Mouse (Mus musculus) R1 (cell line): ENCODE results near the gene Bri3.
A peak's percentile ranks its signal among the peaks of the same experiment; 100 is the strongest.

ENCODE experiments used
- DNase-seq: peaks from one replicate; pipeline ENCODE4 v3.0.0-alpha.2; 2018; ENCODE audit warnings: low read depth, low spot score

The Bri3 gene

DNA sequence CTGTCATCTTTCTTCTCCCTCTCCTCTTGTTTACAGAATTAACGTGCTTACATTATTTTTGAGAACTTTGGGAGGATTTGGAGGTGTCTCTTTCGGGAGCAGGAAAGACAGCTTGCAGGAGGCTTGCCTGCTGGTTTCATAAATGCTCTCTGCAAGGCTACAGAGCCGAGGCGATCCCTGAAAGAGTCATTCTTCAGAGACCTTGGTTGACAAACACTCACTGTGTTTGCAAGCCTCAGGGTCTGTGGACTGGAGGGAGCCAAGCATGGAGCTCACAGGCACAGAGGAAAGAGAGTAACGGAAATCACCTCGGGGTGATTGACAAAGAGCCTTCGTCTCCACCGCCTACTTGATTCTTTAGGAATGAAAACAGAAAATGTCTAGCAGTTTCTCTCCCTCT, 175.8 kb downstream of the Bri3 start:
- no peak for DNase-seq

DNA sequence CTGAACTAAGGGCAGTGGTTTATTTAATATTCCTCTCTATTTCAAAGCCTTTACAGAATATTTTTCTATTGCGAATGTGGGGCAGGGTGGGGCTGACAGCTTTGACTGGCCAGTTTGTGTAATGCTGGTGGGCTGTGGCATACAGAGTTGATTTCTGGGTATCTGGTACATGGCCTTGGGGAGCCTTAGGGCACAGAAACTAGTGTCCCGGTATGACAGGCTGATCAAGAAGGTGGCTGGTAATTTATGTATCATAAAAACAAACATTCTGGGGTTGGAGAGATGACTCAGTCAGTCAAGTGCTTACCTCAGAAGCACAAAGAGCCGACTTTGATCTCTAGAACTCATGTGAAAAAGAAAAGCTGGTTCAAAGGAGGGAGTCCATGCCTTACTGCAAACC, 182.5 kb downstream of the Bri3 start:
- no peak for DNase-seq

DNA sequence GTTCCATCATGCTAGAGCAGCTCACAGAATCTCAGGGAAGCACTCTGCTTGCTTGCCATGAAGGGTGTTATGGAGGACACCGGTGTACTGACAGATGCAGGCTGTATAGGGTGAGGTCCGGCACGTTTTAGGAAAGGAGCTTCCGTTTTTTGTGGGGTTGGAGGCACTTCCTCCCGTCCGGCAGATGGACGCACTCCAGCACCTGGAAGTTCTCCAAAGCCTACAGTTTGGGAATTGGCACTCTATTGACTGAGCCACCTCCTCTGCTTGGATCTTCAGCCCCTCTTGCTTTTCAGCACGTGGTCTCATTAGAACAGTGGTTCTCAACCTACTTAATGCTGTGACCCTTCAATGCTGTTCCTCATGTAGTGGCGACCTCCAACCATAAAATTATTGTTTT, 183.6 kb downstream of the Bri3 start:
- DNase-seq: no peak

DNA sequence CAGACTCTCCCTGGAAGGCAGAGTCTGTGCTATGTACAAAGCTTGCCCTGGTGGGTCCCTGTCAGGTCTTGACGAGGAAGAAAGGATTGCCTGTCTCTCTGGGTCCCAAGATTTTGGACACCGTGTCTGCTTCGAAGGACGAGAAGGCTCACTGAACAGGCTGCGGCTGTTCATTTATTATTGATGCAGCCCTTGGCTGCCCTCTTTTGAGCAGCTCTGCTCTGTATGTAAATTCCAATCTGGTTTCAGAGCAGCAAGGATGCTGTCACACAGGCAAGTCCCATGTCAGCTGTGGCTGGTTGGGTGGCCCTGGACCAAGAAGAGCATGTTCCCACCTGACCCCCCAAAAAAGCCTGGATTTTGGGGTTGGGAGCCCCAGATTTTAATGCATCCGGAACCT, 187.2 kb downstream of the Bri3 start:
- no peak for DNase-seq

DNA sequence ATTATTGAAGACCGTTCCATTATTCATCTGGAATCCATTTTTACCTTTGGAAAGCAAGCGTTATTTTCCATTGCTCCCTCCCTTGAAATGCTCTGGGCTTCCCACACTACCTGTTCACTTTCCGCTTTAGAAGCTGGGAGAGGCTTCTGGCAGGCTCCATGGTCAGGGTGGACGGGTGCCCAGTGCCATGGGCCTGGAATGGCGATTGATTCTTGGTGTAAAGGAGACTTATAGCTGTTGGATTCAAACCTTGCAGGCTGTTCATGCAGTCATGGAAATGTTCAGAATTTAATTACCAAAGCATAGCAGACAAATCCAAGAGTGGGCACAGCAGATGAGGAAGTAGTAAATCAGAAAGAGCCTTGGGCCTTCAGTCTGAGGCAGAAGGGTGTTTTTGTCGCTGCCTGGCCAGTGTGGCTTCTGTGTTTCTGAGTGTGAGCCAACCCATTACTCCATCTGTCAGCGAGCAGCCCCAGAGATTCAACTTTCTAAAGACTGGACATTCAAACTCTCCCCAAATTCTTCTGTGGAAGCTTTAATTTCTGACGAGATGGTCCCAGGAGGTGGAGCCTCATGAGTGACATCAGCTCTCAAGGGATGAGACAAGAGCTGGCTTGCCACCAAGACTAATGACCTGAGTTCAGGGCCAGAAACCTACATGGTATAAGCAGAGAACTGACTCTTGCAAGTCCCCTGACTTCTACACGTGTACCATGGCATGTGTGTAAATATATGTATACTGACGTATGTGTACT, 195.2 kb downstream of the Bri3 start:
- no peak for DNase-seq

DNA sequence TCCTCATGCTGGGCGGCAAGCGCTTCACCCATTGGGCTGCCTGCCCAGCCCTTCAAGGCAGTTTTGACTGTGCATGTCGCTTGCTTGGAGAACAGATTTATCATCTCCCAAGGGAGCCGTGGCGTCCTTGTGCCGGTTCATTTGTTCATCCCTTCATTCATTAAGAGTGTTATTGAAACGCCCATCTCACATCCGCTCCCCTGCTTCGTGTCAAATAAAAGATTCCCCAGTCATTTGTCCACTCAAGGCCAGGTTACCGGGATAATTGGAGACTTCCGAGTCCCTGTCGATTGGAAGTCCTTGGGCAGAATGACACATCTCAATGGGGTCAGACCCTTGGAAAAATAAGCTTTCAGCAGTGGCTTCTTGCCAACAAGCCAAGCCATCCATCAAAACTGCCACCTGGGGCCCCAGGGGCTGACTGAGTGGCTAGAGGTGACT, 197.6 kb downstream of the Bri3 start:
- peak; percentile 52 for DNase-seq

DNA sequence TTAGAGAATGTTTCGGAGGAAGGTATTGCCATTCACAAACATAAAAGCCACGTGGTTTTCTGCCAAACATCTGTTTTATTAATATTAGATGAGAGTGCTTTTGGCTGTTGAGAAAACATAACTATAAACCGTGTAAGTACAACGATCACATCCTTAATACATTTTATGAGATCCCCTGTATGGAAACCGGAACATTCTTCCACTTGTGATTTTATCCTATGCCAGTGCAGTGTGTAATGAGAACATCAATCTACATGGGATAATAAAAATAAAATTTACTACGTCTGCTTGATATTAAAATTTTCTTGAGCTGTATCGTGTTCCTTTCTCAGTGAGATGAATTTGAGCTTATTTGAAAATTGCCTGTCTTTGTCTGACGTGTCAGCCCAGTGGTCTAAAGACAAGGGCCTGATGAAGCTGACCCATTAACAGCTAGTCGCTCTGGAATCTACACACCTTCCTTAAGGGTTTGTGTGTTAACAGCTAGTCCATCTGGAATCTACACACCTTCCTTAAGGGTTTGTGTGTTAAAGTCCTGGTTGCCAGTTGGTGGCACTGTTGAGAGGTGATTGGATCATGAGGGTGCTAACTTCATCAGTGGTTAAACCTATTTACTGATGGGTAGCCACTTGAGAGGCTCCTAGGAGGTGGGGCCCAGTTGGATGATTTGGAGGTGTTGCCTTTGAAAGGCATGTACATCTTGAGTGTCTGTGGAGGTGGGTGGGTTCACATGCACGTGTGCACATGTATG, 202.4 kb downstream of the Bri3 start:
- DNase-seq: peak; percentile 58

DNA sequence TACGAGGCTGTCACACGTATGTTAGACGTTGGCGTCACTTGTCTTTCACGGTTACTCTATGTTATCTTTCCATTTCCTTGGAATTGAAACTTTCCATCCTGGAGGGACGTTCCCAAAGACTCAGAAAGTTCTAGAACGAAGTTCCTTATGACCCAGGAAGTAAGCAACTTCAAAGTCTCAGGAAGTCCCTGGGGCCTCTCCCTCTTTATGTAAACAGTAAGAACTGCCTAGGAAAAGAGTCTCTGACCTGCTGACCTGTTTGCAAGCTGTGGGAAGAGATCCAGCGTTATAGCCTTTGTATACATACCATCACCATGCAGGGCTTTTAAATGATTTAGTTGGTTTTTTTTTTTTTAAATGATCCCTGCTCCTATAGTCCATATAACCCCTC, 203.0 kb downstream of the Bri3 start:
- no peak for DNase-seq

DNA sequence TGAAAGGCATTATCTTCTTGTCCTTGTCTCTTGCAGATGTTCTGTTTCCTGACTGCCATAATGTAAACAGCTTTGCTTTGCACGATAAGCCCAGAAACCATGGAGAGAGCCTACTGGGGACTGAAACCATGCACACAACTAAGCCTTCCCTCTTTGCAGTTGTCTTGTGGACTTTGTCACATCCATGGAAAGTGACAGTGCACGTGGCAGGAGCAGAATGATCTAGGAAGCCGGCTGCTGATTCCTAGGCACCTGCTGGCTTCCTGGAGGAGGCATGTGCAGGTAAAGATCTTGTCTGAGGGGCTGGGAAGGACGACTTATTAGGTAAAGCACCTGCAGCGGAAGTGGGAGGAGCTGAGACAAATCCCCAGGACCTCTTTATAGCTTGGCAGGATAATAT, 203.7 kb downstream of the Bri3 start:
- DNase-seq: peak; percentile 67

DNA sequence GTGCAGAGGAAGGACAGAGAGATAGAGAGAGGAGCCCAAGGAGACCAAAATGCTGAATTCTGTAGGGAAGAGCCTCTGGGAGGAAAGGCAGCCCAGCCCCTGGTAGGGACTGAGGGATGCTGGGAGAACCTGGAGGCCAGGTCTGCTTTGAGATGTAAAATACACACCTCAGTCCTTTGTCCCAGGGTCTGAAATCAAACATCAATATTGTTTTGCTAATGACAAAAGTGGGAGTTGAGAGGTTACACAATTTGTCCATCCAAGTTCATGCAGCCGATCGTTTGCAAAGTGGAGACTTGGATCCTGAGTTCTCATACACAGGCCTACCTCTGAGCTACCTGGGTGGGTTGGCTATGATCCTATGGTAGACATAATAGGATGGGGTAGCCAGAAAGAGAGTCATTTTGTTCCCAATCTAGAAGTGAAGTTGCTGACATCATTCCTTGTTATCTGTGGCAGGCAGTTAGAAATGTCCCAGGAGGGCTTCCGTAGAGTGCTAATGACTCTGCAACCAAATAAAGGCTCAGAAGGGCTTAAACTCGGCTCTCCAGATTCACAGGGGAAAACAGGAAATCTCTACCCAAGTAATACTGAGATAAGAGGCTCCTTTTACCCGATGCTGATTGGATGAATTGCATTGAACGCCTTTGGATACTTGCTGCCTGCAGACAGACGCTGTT, 208.7 kb downstream of the Bri3 start:
- DNase-seq: peak; percentile 93

DNA sequence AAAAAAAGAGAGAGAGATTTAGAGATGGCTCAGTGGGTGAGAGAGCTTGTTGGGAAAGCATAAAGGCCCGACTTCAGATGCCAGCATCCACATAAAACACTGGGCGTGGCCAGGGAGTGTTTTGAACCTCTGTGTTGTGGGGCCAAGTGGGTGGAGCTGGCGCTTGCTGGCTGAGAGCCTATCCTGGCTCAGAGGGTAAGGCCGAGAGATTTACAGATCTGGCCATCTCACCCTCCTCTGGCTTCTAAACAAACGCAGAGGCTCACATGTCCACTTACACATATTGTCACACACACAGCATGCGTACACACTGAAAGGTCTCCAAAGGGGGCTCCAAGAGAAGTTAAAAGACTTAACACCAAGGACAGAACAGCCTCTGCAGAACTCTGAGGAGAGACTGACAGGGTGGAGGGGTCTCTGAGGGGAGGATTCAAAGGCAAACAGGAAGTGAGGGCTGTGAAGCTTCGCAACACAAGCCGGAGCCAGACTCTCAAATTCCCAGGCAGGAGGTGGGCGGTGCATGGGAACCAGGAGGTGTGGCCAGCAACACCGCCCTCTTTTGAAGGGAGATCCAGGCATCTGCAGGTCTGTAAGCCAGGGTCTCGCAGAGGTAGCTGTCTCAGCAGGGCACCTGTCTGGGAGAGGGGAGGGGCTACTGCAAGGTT, 213.5 kb downstream of the Bri3 start:
- DNase-seq: peak; percentile 84

DNA sequence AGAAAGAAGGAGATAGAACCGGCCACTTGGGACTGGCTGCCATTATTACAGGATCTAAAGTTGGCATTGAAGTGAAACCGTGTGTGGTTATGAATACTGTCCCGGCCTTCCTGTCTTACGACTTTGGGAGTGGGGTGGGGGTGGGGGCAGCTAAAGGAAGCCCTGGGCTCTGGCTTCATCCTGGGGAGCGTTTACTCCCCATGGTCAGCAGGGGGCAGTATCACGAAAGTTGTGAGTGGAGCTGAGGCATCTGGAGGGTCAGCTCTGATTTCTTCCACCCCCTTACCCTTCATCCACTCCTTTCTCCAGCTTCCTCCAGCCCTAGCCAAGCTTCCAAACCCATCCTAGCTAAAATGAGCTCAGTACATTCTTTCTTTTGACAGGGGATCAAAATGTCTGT, 222.8 kb downstream of the Bri3 start:
- peak; percentile 78 for DNase-seq

DNA sequence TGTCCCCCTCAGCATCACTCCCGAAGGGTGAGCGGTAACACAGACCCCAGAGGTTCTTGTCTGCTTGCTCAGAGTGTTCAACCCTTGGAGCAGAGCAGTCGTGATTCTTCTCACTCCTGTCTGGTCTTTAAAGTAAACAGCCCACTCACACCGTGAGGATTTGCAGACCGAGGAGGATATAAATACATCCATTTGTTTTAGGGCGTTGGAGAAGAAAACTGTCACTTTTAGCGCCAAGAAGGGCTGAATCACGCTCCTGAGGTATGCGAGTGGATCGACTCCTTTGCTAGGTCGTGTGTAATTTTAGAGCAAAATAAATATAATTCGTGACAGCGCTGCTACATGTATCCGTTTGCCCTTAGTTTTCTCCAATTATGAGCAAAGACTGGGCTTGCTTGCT, 228.8 kb downstream of the Bri3 start:
- DNase-seq: no peak

DNA sequence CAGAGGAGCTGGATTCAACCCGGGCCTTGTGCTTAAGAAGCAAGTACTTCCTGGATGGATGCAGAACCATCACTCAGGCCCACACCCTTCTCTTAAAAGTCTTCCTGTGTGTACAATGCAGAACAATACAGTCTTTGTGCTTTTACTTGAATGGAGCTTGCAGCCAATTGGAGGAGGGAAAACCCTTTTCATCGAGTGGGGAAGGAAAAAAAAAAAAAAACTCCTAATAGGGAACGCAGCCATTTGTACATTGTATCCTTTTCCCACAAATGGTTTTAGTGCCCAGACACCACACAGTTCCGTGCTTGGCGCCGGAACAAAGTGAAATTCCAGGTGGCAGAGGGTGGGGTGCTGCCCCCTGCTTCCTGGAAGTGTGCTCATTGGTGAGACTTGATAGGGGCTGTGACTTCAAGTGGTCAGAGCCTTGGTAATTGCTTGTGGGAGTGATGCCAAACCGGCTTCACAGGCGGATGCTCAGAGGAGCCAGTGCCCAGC, 235.5 kb downstream of the Bri3 start:
- DNase-seq: peak; percentile 97

DNA sequence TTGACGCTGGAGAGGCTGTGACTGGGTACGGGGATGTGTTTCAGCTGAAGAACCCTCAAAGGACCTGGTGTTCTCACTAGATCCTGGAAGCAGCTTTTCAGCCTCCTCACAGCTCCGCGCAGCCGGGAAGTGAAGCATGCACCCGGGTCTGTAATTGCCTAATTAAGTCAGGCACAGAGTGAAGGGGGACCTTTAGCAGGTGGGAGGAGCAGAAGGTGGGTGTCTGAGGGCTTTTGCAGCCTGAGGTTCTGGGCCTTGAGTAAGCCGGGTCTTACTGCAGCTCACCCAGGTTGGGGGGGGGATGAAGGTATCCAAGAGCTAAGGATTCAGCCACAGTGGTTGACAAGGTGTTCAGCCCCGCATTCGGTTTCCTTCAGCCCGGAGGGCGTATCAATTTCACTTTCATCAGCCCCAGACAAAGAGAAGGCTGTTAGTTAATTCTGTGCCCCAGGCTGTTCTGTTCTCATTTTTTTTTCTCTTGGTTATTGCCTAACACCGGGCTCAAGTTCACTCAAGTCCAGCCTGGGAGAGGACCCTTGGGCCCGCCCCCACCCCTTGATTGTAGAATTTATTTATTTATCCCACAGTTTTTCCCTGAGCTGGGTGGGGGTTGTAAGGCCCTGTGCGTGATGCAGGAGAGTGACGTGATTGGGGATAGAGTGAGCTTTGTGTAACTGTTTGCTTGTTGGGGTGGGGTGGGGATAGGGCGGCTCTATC, 239.6 kb downstream of the Bri3 start:
- no peak for DNase-seq

DNA sequence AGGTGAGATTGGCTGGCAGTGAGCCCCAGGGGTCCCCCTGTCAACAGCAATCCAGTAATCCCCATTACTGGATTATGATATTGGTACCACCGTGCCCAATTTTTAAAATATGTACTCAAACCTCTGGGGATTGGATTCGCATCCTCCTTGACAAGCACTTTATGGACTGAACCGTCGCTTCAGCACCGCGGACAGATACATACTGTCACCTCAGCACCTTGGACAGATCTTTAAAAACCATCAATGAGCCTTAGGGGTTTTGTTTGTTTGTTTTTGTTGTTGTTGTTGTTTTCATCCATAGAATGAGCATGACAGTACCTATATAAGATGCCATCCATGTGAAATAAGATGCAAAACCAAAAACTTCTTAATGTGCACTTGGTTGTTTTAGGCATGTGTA, 247.1 kb downstream of the Bri3 start:
- peak; percentile 40 for DNase-seq
